18 mouse cellular contexts compared by ENCODE assay signal in genomic region chr11:43892546-43892945, GRCm38 (mm10). TPM values are rescaled to one million over a fixed set of nuclear protein-coding genes. Genes with fewer than 3 reads are reported as not detected.
DNase-seq lines count a peak whose midpoint lies in the region; ATAC-seq and TF ChIP-seq lines count a peak whose summit lies in the region.
"Had no signal": no experiment of that assay in that cellular context is flagged by ENCODE, and none has a peak within 500 bp of the region (broad histone marks: within the 10 kb centered on the region; RNA-seq: fewer than 3 reads in every experiment).

No protein-coding gene starts in this region.

- H3K9ac ChIP-seq in liver, adult 2 months (ENCODE audit: low read depth, low read length): no peak overlapping the region
- no peak overlapping the region for H3K9ac ChIP-seq in liver, embryonic 11.5 days (ENCODE audit: low read depth, low read length)
- no peak overlapping the region for H3K9ac ChIP-seq in lung, postnatal 0 days (replicated peaks; ENCODE audit: low read depth)
- H3K9ac ChIP-seq: heart, embryonic 13.5 days; liver, embryonic 12.5 days; midbrain, embryonic 12.5 days had no signal

- ATAC-seq in liver, embryonic 11.5 days (replicated peaks; ENCODE audit: low FRiP score): no peak
- peak; percentile 84 for ATAC-seq in lung, postnatal 0 days
- ATAC-seq in monocyte, adult 5-6 weeks (replicated peaks; ENCODE audit: insufficient number of reproducible peaks, low FRiP score, low TSS enrichment, poor library complexity, severe bottlenecking): no peak
- ATAC-seq: hindbrain, embryonic 16.5 days; intestine, postnatal 0 days; liver, embryonic 12.5 days had no signal

- peaks cover 5% of the 10 kb centered on the region; the same call in 1 of the 2 replicates for H3K36me3 ChIP-seq in liver, adult 2 months (ENCODE audit: control insufficient read depth, insufficient read depth, low read length)
- H3K36me3 ChIP-seq in liver, embryonic 11.5 days (ENCODE audit: control insufficient read depth, insufficient read depth, low read length): no peaks in the 10 kb centered on the region
- no peaks in the 10 kb centered on the region for H3K36me3 ChIP-seq in lung, postnatal 0 days (ENCODE audit: insufficient read depth, low read length)
- no peaks in the 10 kb centered on the region for H3K36me3 ChIP-seq in limb, embryonic 10.5 days
- H3K36me3 ChIP-seq: embryonic facial prominence, embryonic 10.5 days; G1E; heart, embryonic 13.5 days; liver, embryonic 12.5 days; midbrain, embryonic 12.5 days had no signal

- H3K9me3 ChIP-seq in liver, embryonic 11.5 days (ENCODE audit: control insufficient read depth, low read length): no peaks in the 10 kb centered on the region
- H3K9me3 ChIP-seq in lung, postnatal 0 days (ENCODE audit: low read length): no peaks in the 10 kb centered on the region
- H3K9me3 ChIP-seq in limb, embryonic 10.5 days (replicated peaks): no peaks in the 10 kb centered on the region
- H3K9me3 ChIP-seq: embryonic facial prominence, embryonic 10.5 days; G1E; heart, embryonic 13.5 days; liver, embryonic 12.5 days; midbrain, embryonic 12.5 days had no signal

- no peak overlapping the region for H3K4me2 ChIP-seq in liver, embryonic 11.5 days
- H3K4me2 ChIP-seq in lung, postnatal 0 days (replicated peaks; ENCODE audit: low read depth, low read length): no peak overlapping the region
- H3K4me2 ChIP-seq: heart, embryonic 13.5 days; liver, embryonic 12.5 days; midbrain, embryonic 12.5 days had no signal

- TF ChIP-seq CTCF in liver, adult 2 months (IDR thresholded peaks at IDR 0.05; ENCODE audit: low read depth, low read length): no peak
- no peak for TF ChIP-seq CTCF in lung, postnatal 0 days (IDR thresholded peaks at IDR 0.05)

- peak overlapping the region; percentile 5; the same call in 1 of the 2 replicates for H3K27ac ChIP-seq in liver, adult 2 months (replicated peaks; ENCODE audit: insufficient read depth, low read depth, low read length)
- H3K27ac ChIP-seq in liver, embryonic 11.5 days (ENCODE audit: low read depth, low read length): no peak overlapping the region
- no peak overlapping the region for H3K27ac ChIP-seq in lung, postnatal 0 days (ENCODE audit: low read length)
- no peak overlapping the region for H3K27ac ChIP-seq in limb, embryonic 10.5 days
- H3K27ac ChIP-seq: embryonic facial prominence, embryonic 10.5 days; heart, embryonic 13.5 days; liver, embryonic 12.5 days; midbrain, embryonic 12.5 days had no signal

- H3K27me3 ChIP-seq in liver, adult 2 months (ENCODE audit: control insufficient read depth, insufficient read depth, low read length): no peaks in the 10 kb centered on the region
- H3K27me3 ChIP-seq in liver, embryonic 11.5 days (replicated peaks; ENCODE audit: control insufficient read depth, insufficient read depth, low read length): no peaks in the 10 kb centered on the region
- H3K27me3 ChIP-seq in lung, postnatal 0 days (replicated peaks; ENCODE audit: insufficient read depth, low read length): no peaks in the 10 kb centered on the region
- no peaks in the 10 kb centered on the region for H3K27me3 ChIP-seq in limb, embryonic 10.5 days (ENCODE audit: low read depth, poor library complexity, severe bottlenecking)
- H3K27me3 ChIP-seq: heart, embryonic 13.5 days; liver, embryonic 12.5 days; midbrain, embryonic 12.5 days had no signal

- TF ChIP-seq EP300 in lung, postnatal 0 days (IDR thresholded peaks at IDR 0.05): no peak

- TF ChIP-seq POLR2A in liver, adult 2 months (IDR thresholded peaks at IDR 0.05; ENCODE audit: extremely low read depth, insufficient read depth, low read length): no peak

- peaks cover 23% of the 10 kb centered on the region for H3K4me1 ChIP-seq in liver, adult 2 months (ENCODE audit: control insufficient read depth, insufficient read depth, low read length)
- no peaks in the 10 kb centered on the region for H3K4me1 ChIP-seq in liver, embryonic 11.5 days (replicated peaks; ENCODE audit: control insufficient read depth, insufficient read depth, low read length)
- no peaks in the 10 kb centered on the region for H3K4me1 ChIP-seq in lung, postnatal 0 days (ENCODE audit: insufficient read depth, low read depth, low read length)
- H3K4me1 ChIP-seq in limb, embryonic 10.5 days: no peaks in the 10 kb centered on the region
- H3K4me1 ChIP-seq: embryonic facial prominence, embryonic 10.5 days; liver, embryonic 12.5 days; midbrain, embryonic 12.5 days had no signal

- DNase-seq in liver, adult 2 months (ENCODE audit: extremely low read depth, low read depth, low spot score): no peak
- no peak for DNase-seq in liver, embryonic 11.5 days (ENCODE audit: low spot score)
- DNase-seq in adrenal gland, postnatal 25 days: peak; percentile 25
- peak; percentile 41 for DNase-seq in lung, postnatal 0 days (ENCODE audit: low spot score)
- no peak for DNase-seq in embryo, embryonic 9.5 days (ENCODE audit: extremely low spot score)
- DNase-seq in limb, embryonic 10.5 days (ENCODE audit: low spot score): no peak
- DNase-seq: cerebellum, adult 2 months; heart, postnatal 4 days; thymus, postnatal 36 days had no signal

- H3K4me3 ChIP-seq in liver, adult 2 months (ENCODE audit: insufficient read depth, low read depth, low read length): no peak overlapping the region
- no peak overlapping the region for H3K4me3 ChIP-seq in liver, embryonic 11.5 days (ENCODE audit: low read depth, low read length)
- H3K4me3 ChIP-seq in lung, postnatal 0 days (ENCODE audit: low read depth, low read length): no peak overlapping the region
- no peak overlapping the region for H3K4me3 ChIP-seq in limb, embryonic 10.5 days
- H3K4me3 ChIP-seq: embryonic facial prominence, embryonic 10.5 days; heart, embryonic 13.5 days; liver, embryonic 12.5 days; midbrain, embryonic 12.5 days had no signal

- 65% methylated on average over 4 of the region's 4 CpGs for WGBS in liver, adult 2 months
- WGBS in liver, embryonic 11.5 days: 72% methylated on average over 4 of the region's 4 CpGs
- WGBS in lung, postnatal 0 days: 35% methylated on average over 4 of the region's 4 CpGs
- WGBS in limb, embryonic 10.5 days: 85% methylated on average over 4 of the region's 4 CpGs

- H3K79me2 ChIP-seq in liver, adult 2 months (ENCODE audit: control insufficient read depth, insufficient read depth, low read length): peaks cover 26% of the 10 kb centered on the region; the same call in 1 of the 2 replicates

RNA-seq across cellular contexts. Expression of gene Adra1b, which starts 8.5 kb away (rescaled TPM):
- 21.6 and 25.6 TPM in 2 replicates for total RNA-seq in liver, adult 2 months (2014; rRNA removed)
- 176 and 191 TPM in 2 replicates for polyA plus RNA-seq in liver, adult 2 months (2012; rRNA removed)
- 0.55 and 1.0 TPM in 2 replicates for polyA plus RNA-seq in liver, embryonic 11.5 days (2014; fragmentation: Nextera tagmentation; extraction: Ambion mirVana)
- 1.2 TPM in 2 replicates for total RNA-seq in adrenal gland, postnatal 25 days (2021)
- polyA plus RNA-seq in lung, postnatal 0 days (2015; fragmentation: Nextera tagmentation; extraction: Ambion mirVana): 6.5 and 9.0 TPM in 2 replicates
- total RNA-seq in monocyte, adult 5-6 weeks (2017): not detected in 3 replicates
- polyA plus RNA-seq in limb, embryonic 10.5 days (2016; fragmentation: Nextera tagmentation; extraction: Ambion mirVana): 0.04 and 0.09 TPM in 2 replicates
- total RNA-seq: granulocyte monocyte progenitor cell, adult 5-6 weeks had no signal
- polyA plus RNA-seq: G1E had no signal

Comparison
In these comparisons a context has a peak if more than half of its experiments do, and no peak if none do; other contexts are left out.
1. RNA of gene Adra1b, which starts 8.5 kb away (polyA plus RNA-seq): 176 to 191 TPM in liver, adult 2 months; 6.5 to 9.0 TPM in lung, postnatal 0 days, 0.55 to 1.0 TPM in liver, embryonic 11.5 days and 0.04 to 0.09 TPM in limb, embryonic 10.5 days; every median in the first group is over 10 times any median in the second.
2. DNase-seq: peak in adrenal gland, postnatal 25 days (single experiment) and lung, postnatal 0 days (single experiment); none in liver, adult 2 months (single experiment), liver, embryonic 11.5 days (single experiment), embryo, embryonic 9.5 days (single experiment) and limb, embryonic 10.5 days (single experiment).